Mouse (Mus musculus) MEL (cell line): Measurements from ENCODE around the gene Gmfb.

Source experiments
- CTCF ChIP-seq, 3 experiments: IDR thresholded peaks in 2 of 3; conservative IDR thresholded peaks in 1 of 3; 2 replicates each; pipeline ENCODE4 v1.5.1; 2011 to 2012; ENCODE audit warnings: low read length in 3 of 3, low read depth in 2 of 3, mild to moderate bottlenecking in 2 of 3, improper control_type of control experiment in 1 of 3, inconsistent platforms in 1 of 3, mixed read lengths in 1 of 3, moderate library complexity in 1 of 3; ENCODE audit not compliant: control insufficient read depth in 1 of 3, insufficient read depth in 1 of 3, poor library complexity in 1 of 3, severe bottlenecking in 1 of 3
- E2F4 ChIP-seq: IDR thresholded peaks from 2 replicates; pipeline ENCODE4 v1.6.1; 2011; ENCODE audit warnings: low read depth, low read length, improper control_type of control experiment, borderline replicate concordance
- EP300 ChIP-seq, 2 experiments: IDR thresholded peaks; 2 replicates each; pipeline ENCODE4 v1.6.1; 2011; ENCODE audit warnings: improper control_type of control experiment in 2 of 2, low read length in 2 of 2, low read depth in 1 of 2, mild to moderate bottlenecking in 1 of 2
- MAFK ChIP-seq: IDR thresholded peaks from 2 replicates; pipeline ENCODE4 v1.6.1; 2011; ENCODE audit warnings: low read depth, mild to moderate bottlenecking, low read length, improper control_type of control experiment, borderline replicate concordance
- POLR2A ChIP-seq, 2 experiments: IDR thresholded peaks; 2 replicates each; pipeline ENCODE4 v1.6.1; 2011 to 2012; ENCODE audit warnings: low read length in 2 of 2, mild to moderate bottlenecking in 2 of 2, control low read depth in 1 of 2, improper control_type of control experiment in 1 of 2, low read depth in 1 of 2, moderate library complexity in 1 of 2; ENCODE audit not compliant: control insufficient read depth in 1 of 2, insufficient read depth in 1 of 2, poor library complexity in 1 of 2
- RAD21 ChIP-seq: IDR thresholded peaks from 2 replicates; pipeline ENCODE4 v1.6.1; 2011; ENCODE audit warnings: mild to moderate bottlenecking, low read depth, low read length, improper control_type of control experiment
- SIN3A ChIP-seq: IDR thresholded peaks from 2 replicates; pipeline ENCODE4 v1.6.1; 2012; ENCODE audit warnings: low read length, improper control_type of control experiment, inconsistent platforms
- TBP ChIP-seq: IDR thresholded peaks from 2 replicates; pipeline ENCODE4 v1.8.0; 2011; ENCODE audit warnings: low read depth, low read length, improper control_type of control experiment
- ZNF384 ChIP-seq: IDR thresholded peaks from 2 replicates; pipeline ENCODE4 v1.6.1; 2012; ENCODE audit warnings: low read depth, mild to moderate bottlenecking, inconsistent platforms, low read length, improper control_type of control experiment

- TF ChIP-seq ZNF384, result no peak
- no peak for TF ChIP-seq RAD21
- TF ChIP-seq POLR2A (IDR thresholded peaks at IDR 0.05; ENCODE audit: control insufficient read depth in 1 of 2, insufficient read depth in 1 of 2, low read depth in 1 of 2, low read length in 2 of 2, poor library complexity in 1 of 2), result peak; percentile 66 to 69; a peak in 2 of 4 replicates
- no peak for TF ChIP-seq TBP
- no peak for TF ChIP-seq EP300 (IDR thresholded peaks at IDR 0.05; ENCODE audit: low read depth in 1 of 2, low read length in 2 of 2)
- TF ChIP-seq CTCF (IDR thresholded peaks at IDR 0.05 in 2 of 3, conservative IDR thresholded peaks at IDR 0.05 in 1 of 3; ENCODE audit: control insufficient read depth in 1 of 3, insufficient read depth in 1 of 3, low read depth in 2 of 3, low read length in 3 of 3, poor library complexity in 1 of 3, severe bottlenecking in 1 of 3), result no peak
- TF ChIP-seq E2F4, result no peak
- TF ChIP-seq SIN3A, result peak; percentile 15
- no peak for TF ChIP-seq MAFK
Observed at GRCm38 (mm10) chr14:46760355-46761029, 61.5 kb downstream of the Gmfb start, which contains the start of gene Cdkn3.
